Mouse (Mus musculus): ENCODE measurements around the gene Gramd2. TPM values are rescaled to one million over a fixed set of nuclear protein-coding genes. Genes with fewer than 3 reads are reported as not detected.

The Gramd2 gene
- total RNA-seq, 2 experiments from 2014 or later, result 4.9 to 7.3 TPM

- no peak for DNase-seq (ENCODE audit: extremely low spot score in 1 of 2, low spot score in 1 of 2)
Observed at GRCm38 (mm10) chr9:59716275-59716898, 36.4 kb downstream of the Gramd2 start.

- DNase-seq (ENCODE audit: extremely low spot score in 1 of 2, low spot score in 1 of 2), result no peak
Observed at GRCm38 (mm10) chr9:59718237-59718636, 38.3 kb downstream of the Gramd2 start.

- no peak for DNase-seq (ENCODE audit: extremely low spot score in 1 of 2, low spot score in 1 of 2)
Observed at GRCm38 (mm10) chr9:59721144-59721543, 41.2 kb downstream of the Gramd2 start.

GRCm38 (mm10) chr9:59723096-59723657 lies 43.2 kb downstream of the Gramd2 start:
- DNase-seq (ENCODE audit: extremely low spot score in 1 of 2, low spot score in 1 of 2), result peak; percentile 56 to 58

- peak; percentile 23 to 25 for DNase-seq (ENCODE audit: extremely low spot score in 1 of 2, low spot score in 1 of 2)
Observed at GRCm38 (mm10) chr9:59723791-59724442, 44.0 kb downstream of the Gramd2 start.

- no peak for DNase-seq (ENCODE audit: extremely low spot score in 1 of 2, low spot score in 1 of 2)
Observed at GRCm38 (mm10) chr9:59725515-59725914, 45.6 kb downstream of the Gramd2 start.

- no peak for DNase-seq (ENCODE audit: extremely low spot score in 1 of 2, low spot score in 1 of 2)
Observed at GRCm38 (mm10) chr9:59727569-59728286, 47.8 kb downstream of the Gramd2 start.

GRCm38 (mm10) chr9:59731136-59731535 lies 51.2 kb downstream of the Gramd2 start:
- no peak for DNase-seq (ENCODE audit: extremely low spot score in 1 of 2, low spot score in 1 of 2)

GRCm38 (mm10) chr9:59733075-59733474 lies 53.1 kb downstream of the Gramd2 start:
- no peak for DNase-seq (ENCODE audit: extremely low spot score in 1 of 2, low spot score in 1 of 2)

GRCm38 (mm10) chr9:59735394-59735793 lies 55.5 kb downstream of the Gramd2 start:
- no peak for DNase-seq (ENCODE audit: extremely low spot score in 1 of 2, low spot score in 1 of 2)

- DNase-seq (ENCODE audit: extremely low spot score in 1 of 2, low spot score in 1 of 2), result no peak
Observed at GRCm38 (mm10) chr9:59740593-59740992, 60.6 kb downstream of the Gramd2 start.

- no peak for DNase-seq (ENCODE audit: extremely low spot score in 1 of 2, low spot score in 1 of 2)
Observed at GRCm38 (mm10) chr9:59743903-59744302, 64.0 kb downstream of the Gramd2 start.

GRCm38 (mm10) chr9:59748387-59748786 lies 68.4 kb downstream of the Gramd2 start:
- DNase-seq (ENCODE audit: extremely low spot score in 1 of 2, low spot score in 1 of 2), result no peak

- DNase-seq (ENCODE audit: extremely low spot score in 1 of 2, low spot score in 1 of 2), result no peak
Observed at GRCm38 (mm10) chr9:59748969-59749368, 69.0 kb downstream of the Gramd2 start.

GRCm38 (mm10) chr9:59749581-59750265 lies 69.8 kb downstream of the Gramd2 start:
- DNase-seq (ENCODE audit: extremely low spot score in 1 of 2, low spot score in 1 of 2), result no peak

GRCm38 (mm10) chr9:59750267-59751065 lies 70.5 kb downstream of the Gramd2 start, which contains the start of the genes Senp8 and Myo9a:
Gene Senp8 (minus strand): TSS chr9:59750710.
Gene Myo9a (plus strand): TSS chr9:59750896.
- peak; percentile 98 to 99 for DNase-seq (ENCODE audit: extremely low spot score in 1 of 2, low spot score in 1 of 2)

- DNase-seq (ENCODE audit: extremely low spot score in 1 of 2, low spot score in 1 of 2), result peak in 1 of 2 experiments; percentile 49
Observed at GRCm38 (mm10) chr9:59751066-59751581, 71.2 kb downstream of the Gramd2 start.

- DNase-seq (ENCODE audit: extremely low spot score in 1 of 2, low spot score in 1 of 2), result no peak
Observed at GRCm38 (mm10) chr9:59751966-59752365, 72.0 kb downstream of the Gramd2 start.

GRCm38 (mm10) chr9:59755199-59755598 lies 75.3 kb downstream of the Gramd2 start:
- no peak for DNase-seq (ENCODE audit: extremely low spot score in 1 of 2, low spot score in 1 of 2)
